Mouse (Mus musculus): ENCODE results near the gene Trcg1. TPM values are rescaled to one million over a fixed set of nuclear protein-coding genes. Genes with fewer than 3 reads are reported as not detected.
"Not testable (repeated sequence)": the region's sequence is repeated elsewhere in the genome, so short reads cannot be mapped to it uniquely, and the experiment has no call there.

Trcg1 gene
- not detected in 2 replicates for polyA plus RNA-seq (2011; ENCODE audit: insufficient read length, low read depth, missing spikeins)

GRCm38 (mm10) chr9:57236256-57236655 is at the start of gene Trcg1:
Gene Trcg1 (plus strand): TSS chr9:57236556.
- no peak within 1 kb of the TSS for H3K27ac ChIP-seq (ENCODE audit: insufficient read depth, low read length)
- no peak for TF ChIP-seq CTCF (IDR thresholded peaks at IDR 0.05; ENCODE audit: borderline replicate concordance, insufficient read depth, low read length)
- TF ChIP-seq POLR2A (IDR thresholded peaks at IDR 0.05; ENCODE audit: low read depth, low read length), result no peak
- no peak within 1 kb of the TSS for H3K4me3 ChIP-seq (ENCODE audit: insufficient read depth, low read length)
- H3K4me1 ChIP-seq (ENCODE audit: control insufficient read depth, insufficient read depth, low read length), result peaks cover 5% of the 10 kb centered on the region; the same call in 1 of the 2 replicates

GRCm38 (mm10) chr9:57196708-57197107 is 39.6 kb upstream of the Trcg1 start:
- H3K27ac ChIP-seq (ENCODE audit: insufficient read depth, low read length), result no peak overlapping the region
- TF ChIP-seq CTCF (IDR thresholded peaks at IDR 0.05; ENCODE audit: borderline replicate concordance, insufficient read depth, low read length) (no peak), POLR2A (IDR thresholded peaks at IDR 0.05; ENCODE audit: low read depth, low read length) (no peak)
- no peaks in the 10 kb centered on the region for H3K4me1 ChIP-seq (ENCODE audit: control insufficient read depth, insufficient read depth, low read length)
- H3K4me3 ChIP-seq (ENCODE audit: insufficient read depth, low read length), result no peak overlapping the region

- TF ChIP-seq CTCF (IDR thresholded peaks at IDR 0.05; ENCODE audit: borderline replicate concordance, insufficient read depth, low read length) (no peak), POLR2A (IDR thresholded peaks at IDR 0.05; ENCODE audit: low read depth, low read length) (no peak)
- Histone ChIP-seq H3K4me1 (ENCODE audit: control insufficient read depth, insufficient read depth, low read length) (no peaks in the 10 kb centered on the region), H3K4me3 (ENCODE audit: insufficient read depth, low read length) (no peak overlapping the region), H3K27ac (ENCODE audit: insufficient read depth, low read length) (no peak overlapping the region)
Measured at GRCm38 (mm10) chr9:57197414-57197813, 38.9 kb upstream of the Trcg1 start.

- TF ChIP-seq CTCF (IDR thresholded peaks at IDR 0.05; ENCODE audit: borderline replicate concordance, insufficient read depth, low read length) (no peak), POLR2A (IDR thresholded peaks at IDR 0.05; ENCODE audit: low read depth, low read length) (no peak)
- H3K4me1 ChIP-seq (ENCODE audit: control insufficient read depth, insufficient read depth, low read length), result no peaks in the 10 kb centered on the region
- no peak overlapping the region for H3K4me3 ChIP-seq (ENCODE audit: insufficient read depth, low read length)
- no peak overlapping the region for H3K27ac ChIP-seq (ENCODE audit: insufficient read depth, low read length)
Measured at GRCm38 (mm10) chr9:57202981-57203380, 33.4 kb upstream of the Trcg1 start.

GRCm38 (mm10) chr9:57203571-57203970 is 32.8 kb upstream of the Trcg1 start:
- H3K27ac ChIP-seq (ENCODE audit: insufficient read depth, low read length); H3K4me1 ChIP-seq (ENCODE audit: control insufficient read depth, insufficient read depth, low read length): not testable (repeated sequence)

GRCm38 (mm10) chr9:57206896-57207295 is 29.5 kb upstream of the Trcg1 start:
- H3K27ac ChIP-seq (ENCODE audit: insufficient read depth, low read length), result no peak overlapping the region
- H3K4me1 ChIP-seq (ENCODE audit: control insufficient read depth, insufficient read depth, low read length), result no peaks in the 10 kb centered on the region
- no peak overlapping the region for H3K4me3 ChIP-seq (ENCODE audit: insufficient read depth, low read length)
- TF ChIP-seq CTCF (IDR thresholded peaks at IDR 0.05; ENCODE audit: borderline replicate concordance, insufficient read depth, low read length) (no peak), POLR2A (IDR thresholded peaks at IDR 0.05; ENCODE audit: low read depth, low read length) (no peak)

More at GRCm38 (mm10) chr9:57203571-57203970, 32.8 kb upstream of the Trcg1 start:
- not testable (repeated sequence) for H3K4me3 ChIP-seq (ENCODE audit: insufficient read depth, low read length)

GRCm38 (mm10) chr9:57209316-57209715 is 27.0 kb upstream of the Trcg1 start:
- TF ChIP-seq POLR2A (IDR thresholded peaks at IDR 0.05; ENCODE audit: low read depth, low read length) (no peak), CTCF (IDR thresholded peaks at IDR 0.05; ENCODE audit: borderline replicate concordance, insufficient read depth, low read length) (no peak)
- no peak overlapping the region for H3K27ac ChIP-seq (ENCODE audit: insufficient read depth, low read length)
- no peaks in the 10 kb centered on the region for H3K4me1 ChIP-seq (ENCODE audit: control insufficient read depth, insufficient read depth, low read length)

GRCm38 (mm10) chr9:57212448-57213222 is 23.7 kb upstream of the Trcg1 start:
- TF ChIP-seq POLR2A (IDR thresholded peaks at IDR 0.05; ENCODE audit: low read depth, low read length) (no peak), CTCF (IDR thresholded peaks at IDR 0.05; ENCODE audit: borderline replicate concordance, insufficient read depth, low read length) (no peak)
- no peaks in the 10 kb centered on the region for H3K4me1 ChIP-seq (ENCODE audit: control insufficient read depth, insufficient read depth, low read length)
- H3K4me3 ChIP-seq (ENCODE audit: insufficient read depth, low read length), result no peak overlapping the region
- H3K27ac ChIP-seq (ENCODE audit: insufficient read depth, low read length), result no peak overlapping the region

More at GRCm38 (mm10) chr9:57209316-57209715, 27.0 kb upstream of the Trcg1 start:
- no peak overlapping the region for H3K4me3 ChIP-seq (ENCODE audit: insufficient read depth, low read length)

- no peak overlapping the region for H3K27ac ChIP-seq (ENCODE audit: insufficient read depth, low read length)
- TF ChIP-seq CTCF (IDR thresholded peaks at IDR 0.05; ENCODE audit: borderline replicate concordance, insufficient read depth, low read length) (no peak), POLR2A (IDR thresholded peaks at IDR 0.05; ENCODE audit: low read depth, low read length) (no peak)
- no peak overlapping the region for H3K4me3 ChIP-seq (ENCODE audit: insufficient read depth, low read length)
- no peaks in the 10 kb centered on the region for H3K4me1 ChIP-seq (ENCODE audit: control insufficient read depth, insufficient read depth, low read length)
Measured at GRCm38 (mm10) chr9:57214500-57214899, 21.9 kb upstream of the Trcg1 start.

- Histone ChIP-seq H3K27ac (ENCODE audit: insufficient read depth, low read length) (no peak overlapping the region), H3K4me3 (ENCODE audit: insufficient read depth, low read length) (no peak overlapping the region), H3K4me1 (ENCODE audit: control insufficient read depth, insufficient read depth, low read length) (no peaks in the 10 kb centered on the region)
- TF ChIP-seq POLR2A (IDR thresholded peaks at IDR 0.05; ENCODE audit: low read depth, low read length), result no peak
- TF ChIP-seq CTCF (IDR thresholded peaks at IDR 0.05; ENCODE audit: borderline replicate concordance, insufficient read depth, low read length), result no peak
Measured at GRCm38 (mm10) chr9:57217220-57217619, 19.1 kb upstream of the Trcg1 start.

Measured in embryonic fibroblast, embryonic 13.5 days (primary cell).